Mouse (Mus musculus) olfactory bulb, adult 2 months (tissue): ENCODE measurements around the gene Gpr155. TPM values are rescaled to one million over a fixed set of nuclear protein-coding genes. Genes with fewer than 3 reads are reported as not detected.

Experiments used
- H3K27ac ChIP-seq: fragments of 200-500 bp; 2 replicates; pipeline ENCODE4 v1.5.1; 2012; ENCODE audit warnings: low read depth, low read length; ENCODE audit not compliant: insufficient read depth
- H3K4me1 ChIP-seq: fragments of 200-500 bp; 2 replicates; pipeline ENCODE4 v1.6.1; 2012; ENCODE audit warnings: low read length; ENCODE audit not compliant: control insufficient read depth, insufficient read depth
- H3K4me3 ChIP-seq: fragments of 200-500 bp; 2 replicates; pipeline ENCODE4 v1.5.1; 2012; ENCODE audit warnings: mild to moderate bottlenecking, low read depth, low read length, moderate library complexity; ENCODE audit not compliant: insufficient read depth
- CTCF ChIP-seq: fragments of 200-500 bp; IDR thresholded peaks from 2 replicates; pipeline ENCODE4 v1.5.1; 2012; ENCODE audit warnings: low read depth, mild to moderate bottlenecking, low read length, moderate library complexity; ENCODE audit not compliant: insufficient read depth
- POLR2A ChIP-seq: fragments of 200-500 bp; IDR thresholded peaks from 2 replicates; pipeline ENCODE4 v1.6.1; 2012; ENCODE audit warnings: mild to moderate bottlenecking, low read depth, low read length, moderate library complexity; ENCODE audit not compliant: insufficient read depth
- WGBS: fragments of 180-500 bp; shearing (Covaris S2); methylation state at CpG from one replicate; pipeline ENCODE4 v1.1.7; 2018; 5-methylcytosine and 5-hydroxymethylcytosine counted together
- polyA plus RNA-seq: library from polyadenylated mRNA; stranded (reverse); fragments of >200 nt; gene quantifications from 2 replicates; pipeline ENCODE4 v1.2.4, GENCODE M21; 2012; ENCODE audit warnings: low replicate concordance; ENCODE audit not compliant: missing spikeins, insufficient read depth, insufficient read length

Gene Gpr155
- not detected in 2 replicates for polyA plus RNA-seq

GRCm38 (mm10) chr2:73386356-73387046, at the start of gene Gpr155:
Gene Gpr155 (minus strand): TSS chr2:73386572.
- Histone ChIP-seq H3K4me3 (peak within 1 kb of the TSS; percentile 53), H3K27ac (peak within 1 kb of the TSS; percentile 13; the same call in 1 of the 2 replicates), H3K4me1 (peaks cover 3% of the 10 kb centered on the region; the same call in 1 of the 2 replicates)
- WGBS: under 1% methylated on average over 44 of the region's 44 CpGs
- TF ChIP-seq POLR2A (peak; percentile 65), CTCF (no peak)

GRCm38 (mm10) chr2:73435847-73436246, 49.5 kb upstream of the Gpr155 start:
- no peak overlapping the region for H3K27ac ChIP-seq
- H3K4me1 ChIP-seq: peaks cover 12% of the 10 kb centered on the region
- TF ChIP-seq CTCF (no peak), POLR2A (no peak)
- WGBS: 89% methylated on average over 2 of the region's 2 CpGs
- no peak overlapping the region for H3K4me3 ChIP-seq

GRCm38 (mm10) chr2:73431959-73432396, 45.6 kb upstream of the Gpr155 start:
- 11% methylated on average over 14 of the region's 14 CpGs for WGBS
- TF ChIP-seq CTCF: no peak
- no peak for TF ChIP-seq POLR2A
- Histone ChIP-seq H3K4me1 (peaks cover 12% of the 10 kb centered on the region), H3K4me3 (peak overlapping the region; percentile 25), H3K27ac (peak overlapping the region; percentile 15; the same call in 1 of the 2 replicates)

GRCm38 (mm10) chr2:73428803-73429468, 42.6 kb upstream of the Gpr155 start:
- Histone ChIP-seq H3K4me3 (no peak overlapping the region), H3K27ac (peak overlapping the region; percentile 71), H3K4me1 (peaks cover 12% of the 10 kb centered on the region)
- WGBS: 46% methylated on average over 21 of the region's 21 CpGs
- TF ChIP-seq CTCF (no peak), POLR2A (no peak; the same call in 1 of the 2 replicates)

- 68% methylated on average over 1 of the region's 1 CpGs for WGBS
- TF ChIP-seq POLR2A (no peak), CTCF (no peak)
- H3K4me3 ChIP-seq: no peak overlapping the region
- H3K4me1 ChIP-seq: peaks cover 10% of the 10 kb centered on the region
- no peak overlapping the region for H3K27ac ChIP-seq
These were observed 40.9 kb upstream of the Gpr155 start for GRCm38 (mm10) chr2:73427293-73427692.

GRCm38 (mm10) chr2:73425822-73426221, 39.5 kb upstream of the Gpr155 start:
- Histone ChIP-seq H3K4me3 (no peak overlapping the region), H3K4me1 (peaks cover 4% of the 10 kb centered on the region), H3K27ac (no peak overlapping the region)
- 96% methylated on average over 14 of the region's 14 CpGs for WGBS
- TF ChIP-seq CTCF (no peak), POLR2A (no peak)

GRCm38 (mm10) chr2:73419730-73420129, 33.4 kb upstream of the Gpr155 start:
- 61% methylated on average over 7 of the region's 7 CpGs for WGBS
- H3K4me1 ChIP-seq: no peaks in the 10 kb centered on the region
- TF ChIP-seq POLR2A: no peak
- TF ChIP-seq CTCF: no peak
- no peak overlapping the region for H3K4me3 ChIP-seq
- peak overlapping the region; percentile 40; the same call in 1 of the 2 replicates for H3K27ac ChIP-seq

GRCm38 (mm10) chr2:73419285-73419684, 32.9 kb upstream of the Gpr155 start:
- Histone ChIP-seq H3K4me1 (no peaks in the 10 kb centered on the region), H3K4me3 (no peak overlapping the region), H3K27ac (peak overlapping the region; percentile 40; the same call in 1 of the 2 replicates)
- 58% methylated on average over 4 of the region's 4 CpGs for WGBS
- TF ChIP-seq POLR2A: no peak
- no peak for TF ChIP-seq CTCF

GRCm38 (mm10) chr2:73415892-73416291, 29.5 kb upstream of the Gpr155 start:
- 37% methylated on average over 5 of the region's 5 CpGs for WGBS
- no peak overlapping the region for H3K4me3 ChIP-seq

More at GRCm38 (mm10) chr2:73415892-73416291, 29.5 kb upstream of the Gpr155 start:
- no peak for TF ChIP-seq CTCF
- TF ChIP-seq POLR2A: no peak
- Histone ChIP-seq H3K4me1 (no peaks in the 10 kb centered on the region), H3K27ac (no peak overlapping the region)
